Mouse (Mus musculus) liver, postnatal 0 days (tissue): ENCODE data around the gene Cops7b.

Experiments used
- CTCF ChIP-seq: sonication (generic); IDR thresholded peaks from 2 replicates; pipeline ENCODE4 v1.5.1; 2016; ENCODE audit warnings: antibody characterized with exemption, low read depth
- EP300 ChIP-seq: IDR thresholded peaks from 2 replicates; pipeline ENCODE4 v1.6.1; 2016; ENCODE audit warnings: antibody characterized with exemption, low read depth, mild to moderate bottlenecking

DNA sequence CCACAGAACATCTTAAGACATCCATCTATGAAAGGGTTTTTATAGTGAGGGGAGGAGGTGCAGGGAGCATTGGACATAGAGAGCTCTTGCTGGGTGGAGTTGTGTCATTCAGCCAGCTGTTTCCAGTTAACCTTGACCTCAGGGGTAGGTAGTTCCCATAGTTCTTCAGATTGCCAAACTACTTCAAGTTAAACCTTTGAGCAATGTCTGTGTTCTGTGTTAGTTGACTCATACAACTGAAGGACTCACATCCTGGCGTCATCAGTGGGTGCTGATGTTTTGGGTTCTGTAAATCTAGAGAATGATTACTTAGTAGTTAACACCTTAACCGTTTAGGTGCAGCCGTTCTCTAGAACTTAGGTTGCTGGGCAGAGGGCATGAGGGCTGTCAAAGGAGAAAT, 45.6 kb downstream of the Cops7b start:
- TF ChIP-seq CTCF: no peak
- TF ChIP-seq EP300: 0 out of 2 replicates have a peak, but pooled peaks have one; percentile 46
